Mouse (Mus musculus): ENCODE results near the gene Bend7.

GRCm38 (mm10) chr2:4781641-4782040 lies 64.0 kb downstream of the Bend7 start:
- TF ChIP-seq CTCF (IDR thresholded peaks at IDR 0.05; ENCODE audit: control insufficient read depth, insufficient read depth, insufficient read length) (no peak), CEBPB (IDR thresholded peaks at IDR 0.05; ENCODE audit: low read depth) (no peak)

Measured in C2C12 (cell line).